ENCODE assay signal across 11 mouse cellular contexts in the genomic region with DNA sequence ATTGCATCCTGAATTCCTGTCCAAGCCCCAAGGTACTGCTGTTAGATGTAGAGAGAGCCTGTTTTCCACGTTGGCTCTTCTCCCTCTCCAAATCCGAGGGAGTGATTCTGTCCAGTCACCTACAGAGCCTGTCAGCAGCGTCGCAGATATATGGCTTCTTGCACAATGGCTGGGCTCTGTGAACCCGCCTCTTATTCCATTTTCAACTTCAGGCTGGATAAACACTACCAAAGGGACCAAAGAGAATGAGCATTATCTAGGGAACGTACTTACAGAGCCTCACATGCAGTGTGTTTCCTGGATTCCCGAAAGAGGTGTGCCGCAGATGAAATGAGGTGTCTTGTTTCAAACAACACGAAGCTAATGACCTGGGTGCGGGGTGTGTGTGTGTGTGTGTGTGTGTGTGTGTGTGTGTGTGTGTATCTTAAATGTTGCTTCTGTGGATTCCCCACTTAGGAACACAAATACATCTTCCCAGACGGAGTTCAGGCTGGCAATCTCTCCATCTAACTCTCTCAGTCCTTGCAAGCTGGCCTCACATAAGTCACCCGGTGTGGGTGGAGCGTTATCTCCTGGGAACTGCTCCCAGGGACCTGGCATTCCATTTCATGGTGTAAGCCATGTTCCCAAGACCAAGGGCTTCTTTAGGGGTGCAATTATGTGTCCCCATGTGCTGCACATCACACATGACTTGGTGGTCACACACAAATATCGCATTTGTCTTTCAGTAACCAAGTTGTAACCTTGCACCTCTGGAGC. TPM values are rescaled to one million over a fixed set of nuclear protein-coding genes. Genes with fewer than 3 reads are reported as not detected.
DNase-seq lines count a peak whose midpoint lies in the region; ATAC-seq and TF ChIP-seq lines count a peak whose summit lies in the region.
"Had no signal": no experiment of that assay in that cellular context is flagged by ENCODE, and none has a peak within 500 bp of the region (broad histone marks: within the 10 kb centered on the region; RNA-seq: fewer than 3 reads in every experiment).

No protein-coding gene starts in this region.

- no peaks in the 10 kb centered on the region for H3K9me3 ChIP-seq in lung, embryonic 14.5 days (ENCODE audit: low read depth, low read length)
- H3K9me3 ChIP-seq in embryonic facial prominence, embryonic 15.5 days (replicated peaks) = no peaks in the 10 kb centered on the region
- no peaks in the 10 kb centered on the region for H3K9me3 ChIP-seq in stomach, embryonic 14.5 days (ENCODE audit: control insufficient read depth, low read depth, low read length)
- H3K9me3 ChIP-seq: neural tube, embryonic 13.5 days had no signal

- no peak for TF ChIP-seq CTCF in gastrocnemius, adult 2 months (IDR thresholded peaks at IDR 0.05)
- TF ChIP-seq CTCF in lung, embryonic 14.5 days (IDR thresholded peaks at IDR 0.05; ENCODE audit: low read depth) = no peak
- no peak for TF ChIP-seq CTCF in lung, adult 2 months (IDR thresholded peaks at IDR 0.05; ENCODE audit: insufficient read depth, low read length)

- intact Hi-C loops in gastrocnemius, adult 2 months (cut with DNase I) = no loop called here
- intact Hi-C loops in gastrocnemius, postnatal 36 days (cut with DNase I) = no loop called here

- H3K9ac ChIP-seq in lung, embryonic 14.5 days = 0 out of 2 replicates have a peak overlapping the region, but pooled peaks have one; percentile 16
- no peak overlapping the region for H3K9ac ChIP-seq in embryonic facial prominence, embryonic 15.5 days
- no peak overlapping the region for H3K9ac ChIP-seq in stomach, embryonic 14.5 days (replicated peaks; ENCODE audit: low read depth, low read length)
- H3K9ac ChIP-seq: neural tube, embryonic 13.5 days had no signal

- WGBS in lung, embryonic 14.5 days = 21% methylated on average over 14 of the region's 14 CpGs
- 41% methylated on average over 14 of the region's 14 CpGs for WGBS in lung, adult 2 months
- WGBS in embryonic facial prominence, embryonic 15.5 days = 46% methylated on average over 14 of the region's 14 CpGs
- 28% methylated on average over 14 of the region's 14 CpGs for WGBS in stomach, embryonic 14.5 days

- no peak for TF ChIP-seq POLR2A in lung, adult 2 months (IDR thresholded peaks at IDR 0.05; ENCODE audit: borderline replicate concordance, extremely low read depth, low read depth, low read length)

- H3K4me3 ChIP-seq in gastrocnemius, adult 2 months = peak overlapping the region; percentile 24
- no peak overlapping the region for H3K4me3 ChIP-seq in lung, embryonic 14.5 days (ENCODE audit: low read depth, low read length)
- H3K4me3 ChIP-seq in lung, adult 2 months (replicated peaks; ENCODE audit: extremely low read depth, low read depth, low read length) = no peak overlapping the region
- H3K4me3 ChIP-seq in embryonic facial prominence, embryonic 15.5 days (replicated peaks) = no peak overlapping the region; the same call in 1 of the 2 replicates
- H3K4me3 ChIP-seq in stomach, embryonic 14.5 days (ENCODE audit: low read depth, low read length) = no peak overlapping the region
- H3K4me3 ChIP-seq: neural tube, embryonic 13.5 days had no signal

- ATAC-seq in lung, embryonic 14.5 days (ENCODE audit: insufficient read depth) = no peak
- ATAC-seq in embryonic facial prominence, embryonic 15.5 days (ENCODE audit: insufficient number of reproducible peaks, low FRiP score, low TSS enrichment, low read depth) = 0 out of 2 replicates have a peak, but pooled peaks have one; percentile 12
- no peak for ATAC-seq in stomach, embryonic 14.5 days (ENCODE audit: insufficient number of reproducible peaks, insufficient read depth, low FRiP score, low read depth)
- ATAC-seq: forebrain, embryonic 16.5 days had no signal

- H3K4me1 ChIP-seq in lung, embryonic 14.5 days (ENCODE audit: insufficient read depth) = peaks cover 6% of the 10 kb centered on the region; the same call in 1 of the 2 replicates
- no peaks in the 10 kb centered on the region for H3K4me1 ChIP-seq in lung, adult 2 months (ENCODE audit: control insufficient read depth, insufficient read depth, low read length)
- H3K4me1 ChIP-seq in embryonic facial prominence, embryonic 15.5 days = 0 out of 2 replicates have a peak, but pooled peaks cover 8% of the 10 kb centered on the region
- peaks cover 5% of the 10 kb centered on the region; the same call in 1 of the 2 replicates for H3K4me1 ChIP-seq in stomach, embryonic 14.5 days (ENCODE audit: control insufficient read depth, insufficient read depth, low read length)

- no peaks in the 10 kb centered on the region for H3K27me3 ChIP-seq in lung, embryonic 14.5 days (ENCODE audit: insufficient read depth, low read length)
- no peaks in the 10 kb centered on the region for H3K27me3 ChIP-seq in embryonic facial prominence, embryonic 15.5 days
- H3K27me3 ChIP-seq in stomach, embryonic 14.5 days (ENCODE audit: control insufficient read depth, insufficient read depth, low read length) = no peaks in the 10 kb centered on the region
- H3K27me3 ChIP-seq: neural tube, embryonic 13.5 days had no signal

- H3K4me2 ChIP-seq in lung, embryonic 14.5 days = no peak overlapping the region
- H3K4me2 ChIP-seq in embryonic facial prominence, embryonic 15.5 days (replicated peaks) = peak overlapping the region; percentile 21
- H3K4me2 ChIP-seq in stomach, embryonic 14.5 days (replicated peaks; ENCODE audit: low read depth, low read length) = peak overlapping the region; percentile 17; the same call in 1 of the 2 replicates
- H3K4me2 ChIP-seq: neural tube, embryonic 13.5 days had no signal

- no peak for DNase-seq in gastrocnemius, adult 2 months
- no peak for DNase-seq in gastrocnemius, postnatal 36 days
- DNase-seq in lung, embryonic 14.5 days = no peak
- DNase-seq in lung, adult 2 months = no peak
- DNase-seq in cerebellum, adult 11 months = no peak
- no peak for DNase-seq in cerebellum, postnatal 25 days
- DNase-seq: kidney, postnatal 36 days had no signal

- H3K36me3 ChIP-seq in lung, embryonic 14.5 days (ENCODE audit: insufficient read depth) = no peaks in the 10 kb centered on the region
- H3K36me3 ChIP-seq in embryonic facial prominence, embryonic 15.5 days = no peaks in the 10 kb centered on the region
- H3K36me3 ChIP-seq in stomach, embryonic 14.5 days (ENCODE audit: control insufficient read depth, insufficient read depth, low read length) = no peaks in the 10 kb centered on the region
- H3K36me3 ChIP-seq: neural tube, embryonic 13.5 days had no signal

- no peak overlapping the region for H3K27ac ChIP-seq in gastrocnemius, adult 2 months
- H3K27ac ChIP-seq in lung, embryonic 14.5 days (ENCODE audit: low read depth) = no peak overlapping the region
- peak overlapping the region; percentile 72 for H3K27ac ChIP-seq in embryonic facial prominence, embryonic 15.5 days (replicated peaks)
- H3K27ac ChIP-seq in stomach, embryonic 14.5 days (ENCODE audit: low read length) = no peak overlapping the region
- H3K27ac ChIP-seq: neural tube, embryonic 13.5 days had no signal

RNA-seq across cellular contexts. Expression of a gene that starts 17.0 kb away (rescaled TPM):
- total RNA-seq in gastrocnemius, adult 2 months (2021) = 100 to 1,000 TPM; 314 to 379 TPM
- total RNA-seq in gastrocnemius, postnatal 36 days (2021) = 100 to 1,000 TPM; 303 to 358 TPM
- polyA plus RNA-seq in lung, embryonic 14.5 days (2014; fragmentation: Nextera tagmentation; extraction: Ambion mirVana) = 2,358 and 2,465 TPM in 2 replicates
- polyA plus RNA-seq in lung, adult 2 months (2012; rRNA removed) = 282 and 339 TPM in 2 replicates
- polyA plus RNA-seq in embryonic facial prominence, embryonic 15.5 days (2015; fragmentation: Nextera tagmentation; extraction: Ambion mirVana) = 2,445 and 2,695 TPM in 2 replicates
- polyA plus RNA-seq in stomach, embryonic 14.5 days (2014; fragmentation: Nextera tagmentation; extraction: Ambion mirVana) = 2,483 and 2,506 TPM in 2 replicates

RNA-seq across cellular contexts. Expression of a gene that starts 20.2 kb away (rescaled TPM):
- total RNA-seq in gastrocnemius, adult 2 months (2021) = 1 to 10 TPM; 7.4 to 7.8 TPM
- total RNA-seq in gastrocnemius, postnatal 36 days (2021) = 1 to 10 TPM; 5.2 to 6.9 TPM
- polyA plus RNA-seq in lung, embryonic 14.5 days (2014; fragmentation: Nextera tagmentation; extraction: Ambion mirVana) = 35.2 and 35.9 TPM in 2 replicates
- 8.7 and 11.1 TPM in 2 replicates for polyA plus RNA-seq in lung, adult 2 months (2012; rRNA removed)
- polyA plus RNA-seq in embryonic facial prominence, embryonic 15.5 days (2015; fragmentation: Nextera tagmentation; extraction: Ambion mirVana) = 37.5 and 38.9 TPM in 2 replicates
- polyA plus RNA-seq in stomach, embryonic 14.5 days (2014; fragmentation: Nextera tagmentation; extraction: Ambion mirVana) = 34.7 and 35.2 TPM in 2 replicates
